Mouse (Mus musculus) limb, embryonic 12.5 days (tissue): ENCODE data around the gene Adipoq. TPM values are rescaled to one million over a fixed set of nuclear protein-coding genes. Genes with fewer than 3 reads are reported as not detected.

Source experiments
- ATAC-seq: fragments of 200-750 bp; cut with Nextera tagmentation; 2 replicates; pipeline ENCODE4 v1.8.0; 2017; ENCODE audit warnings: low read depth, moderate TSS enrichment; ENCODE audit not compliant: insufficient number of reproducible peaks, insufficient read depth, low FRiP score, low TSS enrichment
- H3K27ac ChIP-seq: fragments of 300-500 bp; sonication (generic); 2 replicates; pipeline ENCODE4 v1.5.1; 2016; ENCODE audit warnings: mild to moderate bottlenecking, moderate library complexity
- H3K27me3 ChIP-seq: fragments of 300-500 bp; sonication (generic); 2 replicates; pipeline ENCODE4 v1.6.1; 2016; ENCODE audit warnings: mild to moderate bottlenecking, moderate library complexity
- H3K36me3 ChIP-seq: fragments of 300-500 bp; sonication (generic); 2 replicates; pipeline ENCODE4 v1.6.1; 2016; ENCODE audit warnings: mild to moderate bottlenecking, moderate library complexity
- H3K4me1 ChIP-seq: fragments of 300-500 bp; sonication (generic); replicated peaks from 2 replicates; pipeline ENCODE4 v1.6.1; 2016
- H3K4me2 ChIP-seq: fragments of 300-500 bp; sonication (generic); 2 replicates; pipeline ENCODE4 v1.6.1; 2016; ENCODE audit warnings: mild to moderate bottlenecking, moderate library complexity
- H3K4me3 ChIP-seq: fragments of 300-500 bp; sonication (generic); replicated peaks from 2 replicates; pipeline ENCODE4 v1.5.1; 2016; ENCODE audit warnings: mild to moderate bottlenecking
- H3K9ac ChIP-seq: fragments of 300-500 bp; sonication (generic); replicated peaks from 2 replicates; pipeline ENCODE4 v1.6.1; 2016; ENCODE audit warnings: mild to moderate bottlenecking, moderate library complexity
- H3K9me3 ChIP-seq: fragments of 300-500 bp; sonication (generic); 2 replicates; pipeline ENCODE4 v1.6.1; 2016; ENCODE audit warnings: mild to moderate bottlenecking, moderate library complexity
- WGBS: fragments of 180-500 bp; shearing (Covaris S2); methylation state at CpG from one replicate; pipeline ENCODE4 v1.1.7; 2016; 5-methylcytosine and 5-hydroxymethylcytosine counted together
- microRNA-seq: library from miRNA; unstranded; fragments of <30 nt; microRNA quantifications from one replicate; pipeline ENCODE4, GENCODE M21; 2017
- polyA plus RNA-seq: library from polyadenylated mRNA; unstranded; fragments of >200 nt; fragmentation: Nextera tagmentation; extraction: Ambion mirVana; gene quantifications from 2 replicates; pipeline ENCODE4 v1.2.1, GENCODE M21; 2016

Gene Adipoq
- polyA plus RNA-seq, 1 experiment from 2014 or later = not detected

DNA sequence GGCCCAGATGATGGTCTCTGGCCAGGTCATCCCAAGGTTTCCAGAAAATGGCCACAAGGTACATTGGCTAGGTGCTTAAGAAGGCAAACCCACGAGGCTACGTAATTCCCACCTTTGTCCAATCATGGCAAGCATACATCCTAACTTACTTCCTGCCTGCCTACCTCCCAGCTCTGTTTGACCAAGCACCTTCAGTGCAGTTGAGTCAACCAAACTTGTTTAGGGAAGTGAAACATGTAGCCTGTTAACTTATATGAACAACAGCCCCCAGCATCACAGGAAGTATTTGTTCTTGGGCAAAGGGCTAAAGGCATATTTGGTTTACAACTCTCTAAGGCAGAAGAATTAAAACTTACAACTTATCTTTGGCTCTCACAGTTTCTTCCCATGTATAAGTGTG lies 39.5 kb downstream of the Adipoq start:
- no peak for ATAC-seq

GRCm38 (mm10) chr16:23186418-23186817 lies 40.1 kb downstream of the Adipoq start:
- ATAC-seq = no peak
- no peaks in the 10 kb centered on the region for H3K9me3 ChIP-seq
- no peak overlapping the region for H3K4me2 ChIP-seq
- H3K9ac ChIP-seq = no peak overlapping the region
- H3K27me3 ChIP-seq = no peaks in the 10 kb centered on the region
- H3K4me1 ChIP-seq = no peaks in the 10 kb centered on the region
- H3K27ac ChIP-seq = no peak overlapping the region
- no peaks in the 10 kb centered on the region for H3K36me3 ChIP-seq
- H3K4me3 ChIP-seq = no peak overlapping the region
- WGBS = 78% methylated on average over 4 of the region's 4 CpGs

More for the DNA sequence above, 39.5 kb downstream of the Adipoq start:
- no peak overlapping the region for H3K4me3 ChIP-seq
- H3K4me1 ChIP-seq = no peaks in the 10 kb centered on the region
- 91% methylated on average over 2 of the region's 2 CpGs for whole genome bisulfite sequencing
- H3K9ac ChIP-seq = no peak overlapping the region
- H3K27ac ChIP-seq = no peak overlapping the region
- no peaks in the 10 kb centered on the region for H3K27me3 ChIP-seq
- H3K36me3 ChIP-seq = no peaks in the 10 kb centered on the region
- H3K4me2 ChIP-seq = no peak overlapping the region
- no peaks in the 10 kb centered on the region for H3K9me3 ChIP-seq

GRCm38 (mm10) chr16:23187983-23188382 lies 41.6 kb downstream of the Adipoq start:
- Histone ChIP-seq H3K27ac (no peak overlapping the region), H3K4me3 (no peak overlapping the region), H3K36me3 (no peaks in the 10 kb centered on the region), H3K9ac (no peak overlapping the region), H3K9me3 (no peaks in the 10 kb centered on the region), H3K4me1 (no peaks in the 10 kb centered on the region), H3K27me3 (no peaks in the 10 kb centered on the region), H3K4me2 (no peak overlapping the region)
- 82% methylated on average over 7 of the region's 7 CpGs for WGBS
- ATAC-seq = no peak

- Histone ChIP-seq H3K27ac (no peak overlapping the region), H3K36me3 (no peaks in the 10 kb centered on the region), H3K27me3 (no peaks in the 10 kb centered on the region), H3K4me3 (no peak overlapping the region), H3K4me2 (no peak overlapping the region), H3K9ac (no peak overlapping the region), H3K9me3 (no peaks in the 10 kb centered on the region), H3K4me1 (no peaks in the 10 kb centered on the region)
- ATAC-seq = no peak
- 69% methylated on average over 1 of the region's 1 CpGs for WGBS
Observed at GRCm38 (mm10) chr16:23189612-23190011, 43.3 kb downstream of the Adipoq start.

- WGBS = 80% methylated on average over 9 of the region's 9 CpGs
- H3K9ac ChIP-seq = no peak overlapping the region
- no peak overlapping the region for H3K4me2 ChIP-seq
- H3K4me1 ChIP-seq = no peaks in the 10 kb centered on the region
- no peaks in the 10 kb centered on the region for H3K27me3 ChIP-seq
- no peak for ATAC-seq
- no peak overlapping the region for H3K4me3 ChIP-seq
- H3K27ac ChIP-seq = no peak overlapping the region
- no peaks in the 10 kb centered on the region for H3K9me3 ChIP-seq
- H3K36me3 ChIP-seq = no peaks in the 10 kb centered on the region
Observed at GRCm38 (mm10) chr16:23191560-23192242, 45.4 kb downstream of the Adipoq start.

GRCm38 (mm10) chr16:23195618-23196017 lies 49.3 kb downstream of the Adipoq start:
- Histone ChIP-seq H3K4me3 (no peak overlapping the region), H3K4me2 (no peak overlapping the region), H3K4me1 (no peaks in the 10 kb centered on the region), H3K27ac (no peak overlapping the region), H3K27me3 (no peaks in the 10 kb centered on the region), H3K36me3 (no peaks in the 10 kb centered on the region), H3K9ac (no peak overlapping the region), H3K9me3 (no peaks in the 10 kb centered on the region)
- 80% methylated on average over 7 of the region's 7 CpGs for WGBS
- no peak for ATAC-seq

DNA sequence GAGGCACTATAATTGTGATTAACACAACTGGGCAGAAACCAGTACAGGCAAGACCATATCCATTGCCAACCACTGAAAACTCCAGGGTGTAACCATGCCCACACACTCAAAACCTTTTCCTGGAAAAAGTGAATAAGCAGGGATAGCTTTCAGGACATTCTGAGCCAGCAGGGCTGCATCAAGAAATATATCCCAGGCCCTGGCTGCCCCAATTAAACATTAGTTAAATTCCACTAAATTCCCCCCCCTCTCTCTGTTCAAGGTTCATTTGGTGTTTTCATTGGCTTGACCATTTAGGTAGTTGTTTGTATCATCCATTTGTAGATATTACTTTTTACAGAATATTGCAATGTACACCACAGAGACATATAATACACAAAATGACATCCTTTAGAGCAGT lies 50.0 kb downstream of the Adipoq start:
- Histone ChIP-seq H3K27ac (no peak overlapping the region), H3K9me3 (no peaks in the 10 kb centered on the region), H3K9ac (no peak overlapping the region), H3K4me1 (no peaks in the 10 kb centered on the region), H3K27me3 (no peaks in the 10 kb centered on the region), H3K4me2 (no peak overlapping the region), H3K36me3 (no peaks in the 10 kb centered on the region), H3K4me3 (no peak overlapping the region)
- ATAC-seq = no peak

GRCm38 (mm10) chr16:23196791-23197190 lies 50.5 kb downstream of the Adipoq start:
- no peaks in the 10 kb centered on the region for H3K9me3 ChIP-seq

DNA sequence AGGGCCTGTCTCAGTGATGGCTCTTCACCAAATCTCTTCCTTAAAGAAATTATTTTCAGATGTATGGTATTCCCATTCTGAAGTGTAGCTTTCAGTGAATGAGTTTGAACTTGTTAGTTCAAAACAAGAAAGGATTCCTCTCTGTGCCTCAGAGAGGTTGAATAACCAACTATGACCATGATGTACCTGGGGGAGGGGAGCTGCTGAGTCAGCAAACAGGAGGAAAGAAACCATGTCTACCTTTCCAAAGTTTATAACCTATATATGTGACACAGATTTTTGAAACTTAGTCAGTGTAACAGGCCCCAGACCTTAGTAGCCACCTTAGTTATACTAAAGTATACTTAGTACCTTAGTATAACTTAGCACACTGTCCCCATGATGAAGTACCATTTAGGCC lies 55.2 kb downstream of the Adipoq start:
- H3K27me3 ChIP-seq = no peaks in the 10 kb centered on the region
- H3K27ac ChIP-seq = no peak overlapping the region
- no peaks in the 10 kb centered on the region for H3K9me3 ChIP-seq
- H3K36me3 ChIP-seq = no peaks in the 10 kb centered on the region
- no peak overlapping the region for H3K4me3 ChIP-seq
- no peak for ATAC-seq
- no peak overlapping the region for H3K4me2 ChIP-seq
- no peaks in the 10 kb centered on the region for H3K4me1 ChIP-seq
- no peak overlapping the region for H3K9ac ChIP-seq

More at GRCm38 (mm10) chr16:23196791-23197190, 50.5 kb downstream of the Adipoq start:
- Histone ChIP-seq H3K9ac (no peak overlapping the region), H3K27ac (no peak overlapping the region), H3K4me2 (no peak overlapping the region), H3K27me3 (no peaks in the 10 kb centered on the region), H3K4me3 (no peak overlapping the region), H3K36me3 (no peaks in the 10 kb centered on the region), H3K4me1 (no peaks in the 10 kb centered on the region)
- 90% methylated on average over 6 of the region's 6 CpGs for WGBS
- ATAC-seq = no peak

Small RNA genes within 50 kb of the gene (microRNA-seq; reads per million reads assigned to microRNA genes)
- gene Gm49346 = not detected

Other genes starting within 250 kb of the Adipoq start
- gene Fetub, start 228.2 kb upstream of the Adipoq start, polyA plus RNA-seq = not detected in 2 replicates
- not detected in 2 replicates for gene Hrg, start 195.5 kb upstream of the Adipoq start, polyA plus RNA-seq
- not detected in 2 replicates for gene Kng2, start 117.1 kb upstream of the Adipoq start, polyA plus RNA-seq
- 0.15 and 0.17 TPM in 2 replicates for gene Kng1, start 88.7 kb upstream of the Adipoq start, polyA plus RNA-seq
- 237 and 250 TPM in 2 replicates for gene Eif4a2, start 39.1 kb upstream of the Adipoq start, polyA plus RNA-seq
- gene Rfc4, start 18.8 kb upstream of the Adipoq start, polyA plus RNA-seq = 175 and 179 TPM in 2 replicates
- gene St6gal1, start 78.2 kb downstream of the Adipoq start, polyA plus RNA-seq = 21.5 and 24.1 TPM in 2 replicates